Comparison of ENCODE assay signal across 8 mouse cellular contexts in the genomic region with DNA sequence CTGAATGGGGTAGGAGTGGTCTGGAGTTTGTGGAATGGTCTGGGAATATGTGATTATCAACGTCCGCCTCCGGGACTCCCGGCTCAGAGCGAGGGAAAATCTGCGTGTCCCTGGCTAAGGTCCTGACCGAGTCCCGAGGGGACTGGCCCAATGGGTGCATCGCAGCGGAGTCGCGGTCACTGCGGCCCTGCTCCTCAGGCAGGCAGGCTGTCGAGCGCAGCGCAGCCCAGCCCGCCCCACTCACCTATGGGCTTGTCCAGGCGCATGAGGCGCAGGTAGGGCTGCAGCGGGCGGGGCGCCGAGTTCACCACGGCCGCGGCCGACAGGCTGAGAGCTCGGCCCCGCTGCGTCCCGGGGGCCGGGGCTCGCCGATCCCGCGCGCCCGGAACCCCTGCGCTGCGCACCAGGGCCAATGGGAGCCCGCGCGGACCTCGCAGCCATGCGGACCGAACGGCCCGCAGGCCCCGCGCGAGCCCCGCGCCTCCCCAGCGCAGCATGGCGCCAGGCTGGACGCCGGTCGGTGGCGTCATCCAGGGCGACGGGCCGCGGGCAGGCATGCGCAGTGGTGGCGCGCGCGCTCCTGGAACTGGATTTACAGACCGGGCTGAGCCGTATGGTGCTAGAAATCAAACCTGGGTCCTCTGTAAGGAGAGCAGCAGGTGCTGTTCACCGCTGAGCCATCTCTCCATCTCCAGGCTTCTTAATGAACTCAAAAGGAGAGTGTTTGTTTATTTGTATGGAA. TPM values are rescaled to one million over a fixed set of nuclear protein-coding genes. Genes with fewer than 3 reads are reported as not detected.
DNase-seq lines count a peak whose midpoint lies in the region; ATAC-seq and TF ChIP-seq lines count a peak whose summit lies in the region.

No protein-coding gene starts in this region.

- H3K9ac ChIP-seq in embryonic facial prominence, embryonic 12.5 days, result peak overlapping the region; percentile 84
- peak overlapping the region; percentile 89 for H3K9ac ChIP-seq in limb, embryonic 13.5 days
- H3K9ac ChIP-seq in midbrain, embryonic 15.5 days, result peak overlapping the region; percentile 82

- no peaks in the 10 kb centered on the region for H3K9me3 ChIP-seq in embryonic facial prominence, embryonic 12.5 days
- H3K9me3 ChIP-seq in limb, embryonic 13.5 days, result no peaks in the 10 kb centered on the region
- no peaks in the 10 kb centered on the region for H3K9me3 ChIP-seq in midbrain, embryonic 15.5 days

- no peaks in the 10 kb centered on the region for H3K36me3 ChIP-seq in embryonic facial prominence, embryonic 12.5 days
- H3K36me3 ChIP-seq in kidney, adult 2 months (ENCODE audit: control insufficient read depth, insufficient read depth, low read length), result no peaks in the 10 kb centered on the region
- peaks cover 12% of the 10 kb centered on the region for H3K36me3 ChIP-seq in limb, embryonic 13.5 days
- H3K36me3 ChIP-seq in midbrain, embryonic 15.5 days (replicated peaks), result no peaks in the 10 kb centered on the region

- ATAC-seq in embryonic facial prominence, embryonic 12.5 days (ENCODE audit: insufficient number of reproducible peaks, insufficient read depth, low FRiP score, low TSS enrichment), result peak; percentile 96
- peak; percentile 97 for ATAC-seq in limb, embryonic 13.5 days (ENCODE audit: low FRiP score, low read depth)
- peak; percentile 97 for ATAC-seq in midbrain, embryonic 15.5 days (replicated peaks)

- TF ChIP-seq POLR2A in kidney, adult 2 months (IDR thresholded peaks at IDR 0.05; ENCODE audit: low read depth, low read length), result no peak

- peak overlapping the region; percentile 65 for H3K4me2 ChIP-seq in embryonic facial prominence, embryonic 12.5 days (replicated peaks)
- H3K4me2 ChIP-seq in limb, embryonic 13.5 days (replicated peaks), result peak overlapping the region; percentile 74
- H3K4me2 ChIP-seq in midbrain, embryonic 15.5 days, result peak overlapping the region; percentile 67

- H3K27me3 ChIP-seq in embryonic facial prominence, embryonic 12.5 days, result no peaks in the 10 kb centered on the region
- no peaks in the 10 kb centered on the region for H3K27me3 ChIP-seq in kidney, adult 2 months (replicated peaks; ENCODE audit: control insufficient read depth, insufficient read depth, low read length)
- no peaks in the 10 kb centered on the region for H3K27me3 ChIP-seq in limb, embryonic 13.5 days
- no peaks in the 10 kb centered on the region for H3K27me3 ChIP-seq in midbrain, embryonic 15.5 days (replicated peaks)

- WGBS in embryonic facial prominence, embryonic 12.5 days, result under 1% methylated on average over 71 of the region's 71 CpGs
- under 1% methylated on average over 71 of the region's 71 CpGs for WGBS in kidney, adult 2 months
- WGBS in limb, embryonic 13.5 days, result under 1% methylated on average over 61 of the region's 71 CpGs
- WGBS in midbrain, embryonic 15.5 days, result under 1% methylated on average over 71 of the region's 71 CpGs

- peak overlapping the region; percentile 82 for H3K4me3 ChIP-seq in embryonic facial prominence, embryonic 12.5 days
- peak overlapping the region; percentile 99 for H3K4me3 ChIP-seq in kidney, adult 2 months (ENCODE audit: insufficient read depth, low read depth, low read length)
- peak overlapping the region; percentile 75 for H3K4me3 ChIP-seq in limb, embryonic 13.5 days
- peak overlapping the region; percentile 81 for H3K4me3 ChIP-seq in midbrain, embryonic 15.5 days

- peak; percentile 80 for DNase-seq in 3T3-L1 (ENCODE audit: low read depth, low spot score)
- DNase-seq in adrenal gland, postnatal 36 days, result peak; percentile 95 to 96
- DNase-seq in heart, adult 18-20 months, result peak; percentile 90 to 92
- peak; percentile 93 for DNase-seq in kidney, adult 2 months
- peak; percentile 74 to 86 for DNase-seq in spleen, adult 18-20 months

- peaks cover 9% of the 10 kb centered on the region; the same call in 1 of the 2 replicates for H3K4me1 ChIP-seq in embryonic facial prominence, embryonic 12.5 days
- peaks cover 3% of the 10 kb centered on the region; the same call in 1 of the 2 replicates for H3K4me1 ChIP-seq in kidney, adult 2 months (ENCODE audit: control insufficient read depth, insufficient read depth, low read length)
- peaks cover 17% of the 10 kb centered on the region for H3K4me1 ChIP-seq in limb, embryonic 13.5 days
- H3K4me1 ChIP-seq in midbrain, embryonic 15.5 days, result peaks cover 17% of the 10 kb centered on the region

- H3K27ac ChIP-seq in embryonic facial prominence, embryonic 12.5 days, result peak overlapping the region; percentile 54; the same call in 1 of the 2 replicates
- peak overlapping the region; percentile 37 for H3K27ac ChIP-seq in kidney, adult 2 months (ENCODE audit: insufficient read depth, low read depth, low read length)
- peak overlapping the region; percentile 52; the same call in 1 of the 2 replicates for H3K27ac ChIP-seq in limb, embryonic 13.5 days
- peak overlapping the region; percentile 73 for H3K27ac ChIP-seq in midbrain, embryonic 15.5 days

- TF ChIP-seq CTCF in kidney, adult 2 months (conservative IDR thresholded peaks at IDR 0.05; ENCODE audit: insufficient read depth, insufficient read length, low read depth, low read length), result no peak

RNA-seq across cellular contexts. Expression of a gene that starts 1.0 kb away (rescaled TPM):
- 10 to 100 TPM; 68.4 to 72.6 TPM for total RNA-seq in adrenal gland, postnatal 36 days (2021)
- 57.8 and 59.8 TPM in 2 replicates for polyA plus RNA-seq in embryonic facial prominence, embryonic 12.5 days (2016; fragmentation: Nextera tagmentation; extraction: Ambion mirVana)
- 100 to 1,000 TPM; 104 to 107 TPM for total RNA-seq in heart, adult 18-20 months (2021)
- 100 and 111 TPM in 2 replicates for polyA plus RNA-seq in kidney, adult 2 months (2012; rRNA removed)
- 46.4 and 50.8 TPM in 2 replicates for polyA plus RNA-seq in limb, embryonic 13.5 days (2015; fragmentation: Nextera tagmentation; extraction: Ambion mirVana)
- polyA plus RNA-seq in midbrain, embryonic 15.5 days (2015; fragmentation: Nextera tagmentation; extraction: Ambion mirVana), result 48.4 and 49.2 TPM in 2 replicates

RNA-seq across cellular contexts. Expression of a gene that starts 45.6 kb away (rescaled TPM):
- 1 to 10 TPM; 1.1 TPM for total RNA-seq in adrenal gland, postnatal 36 days (2021)
- 2.6 and 3.1 TPM in 2 replicates for polyA plus RNA-seq in embryonic facial prominence, embryonic 12.5 days (2016; fragmentation: Nextera tagmentation; extraction: Ambion mirVana)
- total RNA-seq in heart, adult 18-20 months (2021), result 1 to 10 TPM; 1.0 to 1.8 TPM
- 0.43 and 1.1 TPM in 2 replicates for polyA plus RNA-seq in kidney, adult 2 months (2012; rRNA removed)
- polyA plus RNA-seq in limb, embryonic 13.5 days (2015; fragmentation: Nextera tagmentation; extraction: Ambion mirVana), result 3.2 and 4.0 TPM in 2 replicates
- polyA plus RNA-seq in midbrain, embryonic 15.5 days (2015; fragmentation: Nextera tagmentation; extraction: Ambion mirVana), result 0.09 and 0.20 TPM in 2 replicates

Comparison
In these comparisons a context has a peak if more than half of its experiments do, and no peak if none do; other contexts are left out.
1. Peak in every context shown above with its lines: DNase-seq, ATAC-seq, H3K4me3 ChIP-seq and H3K27ac ChIP-seq.